Mouse (Mus musculus): ENCODE results near the gene Tinf2. TPM values are rescaled to one million over a fixed set of nuclear protein-coding genes. Genes with fewer than 3 reads are reported as not detected.

Gene Tinf2
- polyA plus RNA-seq, 1 experiment from 2014 or later, result 46.6 TPM

DNA sequence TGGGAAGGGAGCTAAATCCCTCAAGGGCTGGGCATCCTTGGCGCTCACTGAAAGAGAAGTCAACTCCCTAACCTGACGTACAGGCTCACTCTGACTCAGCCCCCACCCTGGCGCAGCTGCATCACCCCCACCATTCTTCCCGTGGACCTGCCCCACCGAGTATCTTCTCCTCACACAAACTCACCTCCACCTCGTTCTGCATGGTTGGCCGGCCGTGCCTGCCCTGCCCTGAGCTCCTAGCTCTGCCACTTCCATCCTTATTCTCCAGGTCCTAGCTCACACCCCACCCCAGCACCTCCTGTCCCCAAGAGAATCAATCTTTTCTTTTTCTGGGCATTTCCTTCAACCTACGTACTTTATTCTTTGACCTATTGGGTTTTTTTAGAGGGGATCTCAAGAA is 19.5 kb upstream of the Tinf2 start:
- 59% methylated on average over 9 of the region's 9 CpGs for WGBS
- no peaks in the 10 kb centered on the region for H3K9me3 ChIP-seq
- no peaks in the 10 kb centered on the region for H3K36me3 ChIP-seq
- no peaks in the 10 kb centered on the region for H3K27me3 ChIP-seq
- no peak overlapping the region for H3K9ac ChIP-seq
- H3K4me3 ChIP-seq, result no peak overlapping the region
- H3K4me1 ChIP-seq, result no peaks in the 10 kb centered on the region
- ATAC-seq (ENCODE audit: insufficient number of reproducible peaks, insufficient read depth, low FRiP score, low TSS enrichment, low read depth), result no peak
- no peak overlapping the region for H3K27ac ChIP-seq
- H3K4me2 ChIP-seq, result no peak overlapping the region

DNA sequence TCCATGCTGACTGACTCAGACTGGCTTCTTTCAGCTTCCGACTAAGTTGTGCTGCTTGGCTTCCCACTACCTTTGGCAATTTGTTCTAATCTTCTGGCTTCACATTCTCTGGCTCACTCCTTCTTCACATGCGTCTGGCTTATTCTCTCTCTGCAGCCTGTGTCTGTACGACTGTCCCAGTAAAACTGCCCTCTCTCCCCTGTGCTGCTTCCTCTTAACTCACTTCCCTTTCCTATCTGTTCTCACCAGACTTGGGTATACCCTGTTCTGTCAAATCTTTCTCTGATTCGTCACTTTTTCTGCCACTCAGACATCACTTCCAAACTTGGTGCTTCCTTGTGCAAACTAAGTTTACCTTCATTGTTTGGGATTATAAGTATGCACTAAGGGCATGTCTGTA is 15.6 kb upstream of the Tinf2 start:
- no peak overlapping the region for H3K4me3 ChIP-seq
- no peaks in the 10 kb centered on the region for H3K4me1 ChIP-seq

DNA sequence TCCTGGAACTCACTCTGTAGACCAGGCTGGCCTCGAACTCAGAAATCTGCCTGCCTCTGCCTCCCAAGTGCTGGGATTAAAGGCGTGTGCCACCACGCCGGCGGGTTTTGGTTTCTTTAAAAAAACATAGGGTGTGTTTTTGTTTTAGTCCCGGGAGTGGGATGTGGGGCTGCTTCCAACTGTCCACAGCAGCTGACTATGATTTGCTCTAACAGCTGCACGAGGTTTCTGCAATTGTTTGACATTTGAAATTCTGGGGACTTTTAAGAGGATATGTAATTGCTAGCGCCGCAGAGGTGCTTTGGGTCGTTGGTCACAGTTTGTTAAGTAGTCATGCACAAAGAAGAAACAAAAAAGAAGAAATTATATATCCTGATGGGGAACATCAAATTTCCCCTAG is 7.8 kb upstream of the Tinf2 start:
- no peaks in the 10 kb centered on the region for H3K4me1 ChIP-seq
- H3K4me2 ChIP-seq, result no peak overlapping the region
- H3K9ac ChIP-seq, result no peak overlapping the region
- H3K27ac ChIP-seq, result no peak overlapping the region
- WGBS, result 55% methylated on average over 10 of the region's 10 CpGs
- no peaks in the 10 kb centered on the region for H3K27me3 ChIP-seq
- no peak for ATAC-seq (ENCODE audit: insufficient number of reproducible peaks, insufficient read depth, low FRiP score, low TSS enrichment, low read depth)
- H3K9me3 ChIP-seq, result no peaks in the 10 kb centered on the region
- no peaks in the 10 kb centered on the region for H3K36me3 ChIP-seq
- H3K4me3 ChIP-seq, result no peak overlapping the region

More for the DNA sequence above, 15.6 kb upstream of the Tinf2 start:
- Histone ChIP-seq H3K27ac (no peak overlapping the region), H3K4me2 (no peak overlapping the region), H3K9ac (no peak overlapping the region), H3K27me3 (no peaks in the 10 kb centered on the region), H3K9me3 (no peaks in the 10 kb centered on the region), H3K36me3 (no peaks in the 10 kb centered on the region)
- no peak for ATAC-seq (ENCODE audit: insufficient number of reproducible peaks, insufficient read depth, low FRiP score, low TSS enrichment, low read depth)
- WGBS, result 81% methylated on average over 4 of the region's 4 CpGs

DNA sequence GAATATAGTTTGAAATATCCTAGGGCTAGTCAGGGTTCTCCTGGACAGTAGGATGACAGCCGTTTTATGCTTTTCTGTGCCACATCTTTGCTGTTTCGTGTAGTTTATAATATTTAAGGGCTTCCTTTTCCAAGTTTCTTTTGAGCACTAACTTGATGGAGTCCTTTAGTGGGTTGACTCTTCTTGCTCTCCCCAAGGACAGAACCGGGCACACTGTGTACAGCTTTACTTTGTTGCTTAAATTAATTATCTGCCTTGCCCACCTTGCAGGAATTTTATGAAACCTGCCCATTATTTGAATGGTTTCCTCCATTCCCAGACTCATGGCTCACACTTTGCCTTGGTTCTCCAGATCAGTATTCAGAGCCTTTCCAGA is 486 bp upstream of the Tinf2 start:
- H3K36me3 ChIP-seq, result peaks cover 34% of the 10 kb centered on the region
- no peaks in the 10 kb centered on the region for H3K9me3 ChIP-seq
- no peaks in the 10 kb centered on the region for H3K27me3 ChIP-seq
- no peak for ATAC-seq (ENCODE audit: insufficient number of reproducible peaks, insufficient read depth, low FRiP score, low TSS enrichment, low read depth)
- H3K27ac ChIP-seq, result peak overlapping the region; percentile 91
- WGBS, result 8% methylated on average over 3 of the region's 3 CpGs
- peak overlapping the region; percentile 80 for H3K4me2 ChIP-seq
- peak overlapping the region; percentile 84 for H3K9ac ChIP-seq
- H3K4me3 ChIP-seq, result peak overlapping the region; percentile 82
- peaks cover 11% of the 10 kb centered on the region for H3K4me1 ChIP-seq

DNA sequence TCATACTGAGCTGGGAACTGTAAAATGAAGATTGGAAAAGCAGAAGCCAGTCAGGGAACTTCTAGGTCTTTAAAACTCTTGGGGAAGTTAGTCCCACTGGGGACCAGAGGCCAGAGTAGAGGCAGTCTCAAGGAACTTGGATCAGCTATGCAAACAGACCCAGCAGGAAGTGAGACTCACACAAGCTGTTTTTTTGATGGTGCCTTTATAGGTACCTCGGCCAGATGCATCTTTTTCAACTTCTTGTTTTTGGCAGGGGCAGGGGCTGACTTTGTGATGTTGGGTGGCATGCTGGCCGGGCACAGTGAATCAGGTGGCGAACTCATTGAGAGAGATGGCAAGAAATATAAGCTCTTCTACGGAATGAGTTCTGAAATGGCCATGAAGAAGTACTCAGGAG is 4.0 kb downstream of the Tinf2 start:
- no peaks in the 10 kb centered on the region for H3K27me3 ChIP-seq
- no peak for ATAC-seq (ENCODE audit: insufficient number of reproducible peaks, insufficient read depth, low FRiP score, low TSS enrichment, low read depth)
- H3K4me2 ChIP-seq, result no peak overlapping the region
- peaks cover 14% of the 10 kb centered on the region for H3K4me1 ChIP-seq
- H3K36me3 ChIP-seq, result peaks cover 59% of the 10 kb centered on the region
- no peaks in the 10 kb centered on the region for H3K9me3 ChIP-seq
- no peak overlapping the region for H3K4me3 ChIP-seq
- 85% methylated on average over 4 of the region's 4 CpGs for WGBS
- no peak overlapping the region for H3K27ac ChIP-seq
- H3K9ac ChIP-seq, result no peak overlapping the region

DNA sequence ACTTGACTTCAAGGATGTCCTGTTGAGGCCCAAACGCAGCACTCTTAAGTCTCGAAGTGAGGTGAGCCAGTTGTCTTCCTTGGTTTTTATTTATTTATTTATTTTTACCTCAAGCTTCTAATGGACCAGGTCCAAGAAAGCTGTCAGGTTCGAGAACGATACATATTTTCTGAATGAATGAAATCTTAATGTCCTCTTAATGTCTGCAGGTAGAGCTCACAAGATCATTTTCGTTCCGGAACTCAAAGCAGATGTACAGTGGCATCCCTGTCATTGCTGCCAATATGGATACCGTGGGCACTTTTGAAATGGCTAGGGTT is 8.9 kb downstream of the Tinf2 start:
- no peaks in the 10 kb centered on the region for H3K27me3 ChIP-seq

DNA sequence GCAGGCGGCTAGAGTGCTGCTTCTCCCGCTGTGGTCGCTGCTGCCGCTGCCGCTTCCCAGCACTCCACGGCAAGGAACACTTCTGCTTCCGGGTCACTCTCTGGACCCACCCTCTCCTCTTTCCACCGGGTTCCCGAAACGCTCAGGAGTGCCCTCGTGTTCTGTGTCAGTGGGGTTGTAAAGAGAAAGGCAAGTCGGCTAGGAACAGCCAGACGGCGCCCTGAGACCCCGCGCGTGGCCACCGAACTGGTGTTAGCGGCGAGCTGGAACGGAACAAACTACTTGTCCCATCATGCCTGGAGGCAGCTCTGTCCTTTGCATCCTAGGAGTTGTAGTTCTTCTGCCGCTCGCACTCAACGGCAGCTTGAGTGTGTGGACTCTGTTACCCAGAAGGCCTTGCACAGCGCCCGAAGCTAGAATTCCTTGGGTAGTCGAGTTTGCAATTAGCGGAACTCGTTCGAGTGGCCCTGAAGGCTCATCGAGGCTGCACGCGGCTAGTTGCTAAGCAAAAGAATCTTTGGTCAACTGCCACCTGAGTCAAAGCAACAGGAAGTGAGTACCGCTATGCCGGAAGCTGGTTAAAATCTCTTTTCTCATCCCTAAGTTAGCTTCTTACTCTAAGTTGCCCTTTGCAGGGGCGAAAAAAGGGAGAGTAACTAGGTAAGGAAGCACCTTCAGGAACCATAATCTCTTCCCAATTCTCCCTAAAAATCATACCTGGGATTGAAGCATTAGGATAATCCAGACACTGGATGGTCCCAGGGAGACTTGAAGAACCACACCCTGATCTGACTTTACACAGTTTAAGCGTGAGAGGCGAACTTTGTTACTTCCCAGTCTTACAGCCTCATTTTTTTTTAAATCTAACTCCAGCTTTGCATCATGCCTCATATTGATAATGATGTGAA is 9.5 kb downstream of the Tinf2 start, which contains the start of the genes Gmpr2 and Nedd8:
TSS of gene Gmpr2 (plus strand) at position 109 of the 908 bp plus-strand sequence.
TSS of gene Nedd8 (minus strand) at position 292 of the 908 bp plus-strand sequence.
- ATAC-seq (ENCODE audit: insufficient number of reproducible peaks, insufficient read depth, low FRiP score, low TSS enrichment, low read depth), result peak; percentile 95
- peaks cover 15% of the 10 kb centered on the region for H3K4me1 ChIP-seq
- peak within 1 kb of the TSS; percentile 88 for H3K4me2 ChIP-seq
- under 1% methylated on average over 38 of the region's 38 CpGs for WGBS
- no peaks in the 10 kb centered on the region for H3K9me3 ChIP-seq
- H3K4me3 ChIP-seq, result peak within 1 kb of the TSS; percentile 75
- H3K27me3 ChIP-seq, result no peaks in the 10 kb centered on the region
- peak within 1 kb of the TSS; percentile 87 for H3K9ac ChIP-seq
- peaks cover 35% of the 10 kb centered on the region for H3K36me3 ChIP-seq
- H3K27ac ChIP-seq, result peak within 1 kb of the TSS; percentile 92

More for the DNA sequence above, 8.9 kb downstream of the Tinf2 start:
- peaks cover 41% of the 10 kb centered on the region for H3K36me3 ChIP-seq
- peak overlapping the region; percentile 87 for H3K9ac ChIP-seq
- peak overlapping the region; percentile 92; the same call in 1 of the 2 replicates for H3K27ac ChIP-seq
- ATAC-seq (ENCODE audit: insufficient number of reproducible peaks, insufficient read depth, low FRiP score, low TSS enrichment, low read depth), result no peak
- peaks cover 15% of the 10 kb centered on the region for H3K4me1 ChIP-seq
- peak overlapping the region; percentile 88 for H3K4me2 ChIP-seq
- H3K4me3 ChIP-seq, result peak overlapping the region; percentile 75
- H3K9me3 ChIP-seq, result no peaks in the 10 kb centered on the region
- 74% methylated on average over 7 of the region's 7 CpGs for WGBS

DNA sequence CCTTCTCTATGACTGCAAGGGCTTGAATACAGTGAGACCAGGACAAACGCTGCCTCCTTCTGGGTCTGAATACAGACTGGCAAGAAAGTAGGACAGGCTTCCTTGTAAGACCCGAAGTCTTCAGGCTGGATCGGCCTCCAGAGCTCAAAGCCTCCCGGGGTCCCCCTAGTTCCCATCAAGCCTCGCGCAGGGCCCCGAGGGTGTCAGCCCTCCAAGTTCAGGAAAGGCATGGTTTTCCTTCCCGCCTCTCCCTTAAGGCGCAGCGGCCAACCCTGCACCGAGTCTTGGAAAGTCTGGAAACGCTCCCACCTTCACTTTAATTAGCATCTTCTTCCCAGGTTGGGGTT is 10.2 kb downstream of the Tinf2 start:
- peak overlapping the region; percentile 92 for H3K27ac ChIP-seq
- no peaks in the 10 kb centered on the region for H3K27me3 ChIP-seq
- ATAC-seq (ENCODE audit: insufficient number of reproducible peaks, insufficient read depth, low FRiP score, low TSS enrichment, low read depth), result peak; percentile 54
- H3K4me3 ChIP-seq, result peak overlapping the region; percentile 75
- H3K9ac ChIP-seq, result peak overlapping the region; percentile 87
- peak overlapping the region; percentile 88 for H3K4me2 ChIP-seq
- WGBS, result 0% methylated on average over 12 of the region's 12 CpGs
- no peaks in the 10 kb centered on the region for H3K9me3 ChIP-seq
- peaks cover 15% of the 10 kb centered on the region for H3K4me1 ChIP-seq
- peaks cover 34% of the 10 kb centered on the region for H3K36me3 ChIP-seq

DNA sequence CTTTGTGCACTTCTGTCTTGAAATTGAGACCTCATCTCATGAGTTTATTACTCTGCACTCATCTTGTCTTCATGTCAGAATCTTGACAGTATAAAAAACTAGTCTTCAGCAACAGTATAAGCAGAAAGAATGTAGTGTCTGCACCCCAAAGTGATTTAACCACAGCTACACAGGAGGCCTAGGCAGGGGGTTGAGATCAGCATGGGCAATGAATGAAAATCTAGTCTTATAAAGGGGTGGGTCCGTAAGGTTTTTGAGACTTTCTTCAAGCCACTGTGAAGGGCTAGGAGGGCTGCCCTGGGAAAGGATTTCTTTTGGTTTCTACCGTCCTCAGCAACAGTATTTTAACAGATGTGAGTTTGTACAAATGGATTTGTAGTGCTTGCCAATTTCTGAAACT is 21.0 kb downstream of the Tinf2 start:
- H3K27me3 ChIP-seq, result no peaks in the 10 kb centered on the region
- H3K9me3 ChIP-seq, result no peaks in the 10 kb centered on the region
- H3K4me2 ChIP-seq, result peak overlapping the region; percentile 63
- H3K4me3 ChIP-seq, result peak overlapping the region; percentile 72
- 28% methylated on average over 2 of the region's 2 CpGs for WGBS
- peak overlapping the region; percentile 81 for H3K27ac ChIP-seq
- H3K36me3 ChIP-seq, result peaks cover 42% of the 10 kb centered on the region
- H3K9ac ChIP-seq, result peak overlapping the region; percentile 80; the same call in 1 of the 2 replicates
- peaks cover 15% of the 10 kb centered on the region for H3K4me1 ChIP-seq
- 0 out of 2 replicates have a peak, but pooled peaks have one; percentile 33 for ATAC-seq (ENCODE audit: insufficient number of reproducible peaks, insufficient read depth, low FRiP score, low TSS enrichment, low read depth)

DNA sequence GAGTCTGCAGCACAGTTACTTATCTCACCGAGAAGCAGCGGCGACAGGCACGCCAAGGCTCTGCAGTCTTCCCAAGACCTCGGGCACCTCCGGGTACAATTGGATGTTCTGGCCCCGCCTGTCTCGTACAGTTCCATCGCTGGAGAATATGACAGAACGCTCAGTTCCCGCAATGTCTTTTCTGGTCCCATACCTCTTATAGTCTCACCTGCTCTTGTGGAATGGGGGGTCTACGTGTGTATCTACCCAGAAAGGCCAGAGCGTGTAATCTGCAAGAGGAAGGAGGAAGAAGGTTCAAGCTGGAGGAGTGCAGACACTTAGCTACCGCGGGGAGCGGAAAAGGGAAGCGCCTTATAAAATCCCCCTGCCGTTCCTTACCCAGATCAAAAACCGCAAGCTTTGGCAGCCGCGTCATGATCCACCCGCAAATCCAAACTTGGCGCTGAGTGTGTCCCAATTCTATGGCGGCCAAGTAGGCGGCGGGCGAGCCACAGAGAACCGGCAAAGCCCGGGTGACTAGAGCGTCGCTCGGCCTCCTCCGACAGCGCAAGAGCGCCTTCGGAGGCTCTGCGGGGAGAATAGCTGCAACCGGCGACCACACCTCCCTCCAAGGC is 21.6 kb downstream of the Tinf2 start, which contains the start of gene Mdp1:
TSS of gene Mdp1 (minus strand) at position 549 of the 614 bp plus-strand sequence.
- Histone ChIP-seq H3K27ac (peak within 1 kb of the TSS; percentile 81), H3K36me3 (peaks cover 42% of the 10 kb centered on the region)
- WGBS, result under 1% methylated on average over 39 of the region's 39 CpGs

DNA sequence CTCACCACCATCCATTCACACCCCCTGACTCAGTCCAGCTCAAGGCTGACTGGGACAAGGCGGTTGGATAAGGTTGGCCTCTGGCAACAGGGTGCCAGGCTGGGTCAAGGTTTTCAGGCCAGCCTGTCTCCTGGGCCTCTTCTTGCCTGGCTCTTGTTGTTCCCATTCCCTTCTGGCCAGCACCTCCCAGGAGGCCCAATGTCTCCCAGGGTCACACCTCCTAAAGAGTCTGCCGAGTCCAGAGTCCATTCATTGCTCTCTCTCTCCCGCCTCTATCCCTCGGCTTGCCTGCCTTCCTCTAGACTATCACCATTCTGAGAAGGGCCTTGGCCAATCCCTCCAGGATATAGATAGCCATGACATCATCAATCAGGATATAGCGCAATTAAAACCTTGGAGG is 23.6 kb downstream of the Tinf2 start:
- no peak for ATAC-seq (ENCODE audit: insufficient number of reproducible peaks, insufficient read depth, low FRiP score, low TSS enrichment, low read depth)
- Histone ChIP-seq H3K9me3 (no peaks in the 10 kb centered on the region), H3K27ac (no peak overlapping the region), H3K4me2 (no peak overlapping the region), H3K36me3 (peaks cover 33% of the 10 kb centered on the region), H3K27me3 (no peaks in the 10 kb centered on the region), H3K9ac (no peak overlapping the region), H3K4me3 (no peak overlapping the region), H3K4me1 (peaks cover 15% of the 10 kb centered on the region)
- WGBS, result 85% methylated on average over 5 of the region's 5 CpGs

More for the DNA sequence above, 21.6 kb downstream of the Tinf2 start, which contains the start of gene Mdp1:
- peak; percentile 82 for ATAC-seq (ENCODE audit: insufficient number of reproducible peaks, insufficient read depth, low FRiP score, low TSS enrichment, low read depth)
- no peaks in the 10 kb centered on the region for H3K9me3 ChIP-seq
- H3K4me3 ChIP-seq, result peak within 1 kb of the TSS; percentile 72
- H3K4me1 ChIP-seq, result peaks cover 15% of the 10 kb centered on the region
- H3K4me2 ChIP-seq, result peak within 1 kb of the TSS; percentile 63
- H3K27me3 ChIP-seq, result no peaks in the 10 kb centered on the region
- peak within 1 kb of the TSS; percentile 80 for H3K9ac ChIP-seq
